Mouse (Mus musculus) small intestine, adult 2 months (tissue): ENCODE measurements around the gene Tnfaip8l2.

Source experiments
- CTCF ChIP-seq: fragments of 200-500 bp; IDR thresholded peaks from 2 replicates; pipeline ENCODE4 v1.5.1; 2012; ENCODE audit warnings: low read depth, mild to moderate bottlenecking, control low read depth, inconsistent platforms, low read length, moderate library complexity, mixed read lengths; ENCODE audit not compliant: insufficient replicate concordance, insufficient read length; ENCODE audit errors: extremely low read depth
- POLR2A ChIP-seq: fragments of 200-500 bp; IDR thresholded peaks from 2 replicates; pipeline ENCODE4 v1.6.1; 2012; ENCODE audit warnings: low read depth, mild to moderate bottlenecking, control low read depth, inconsistent platforms, low read length, moderate library complexity

GRCm38 (mm10) chr3:95162345-95162628 lies 20.1 kb upstream of the Tnfaip8l2 start:
- no peak for TF ChIP-seq CTCF
- TF ChIP-seq POLR2A: no peak
